Mouse (Mus musculus) erythroblast, embryonic 14.5 days (primary cell): Measurements from ENCODE around the gene Klk1.

Source experiments
- GATA1 ChIP-seq: IDR thresholded peaks from 2 replicates; pipeline ENCODE4 v1.6.1; 2012; ENCODE audit warnings: low read length, inconsistent platforms, mixed read lengths
- TAL1 ChIP-seq: IDR thresholded peaks from 3 replicates; pipeline ENCODE4 v1.6.1; 2012; ENCODE audit warnings: low read length, inconsistent platforms, mixed read lengths

DNA sequence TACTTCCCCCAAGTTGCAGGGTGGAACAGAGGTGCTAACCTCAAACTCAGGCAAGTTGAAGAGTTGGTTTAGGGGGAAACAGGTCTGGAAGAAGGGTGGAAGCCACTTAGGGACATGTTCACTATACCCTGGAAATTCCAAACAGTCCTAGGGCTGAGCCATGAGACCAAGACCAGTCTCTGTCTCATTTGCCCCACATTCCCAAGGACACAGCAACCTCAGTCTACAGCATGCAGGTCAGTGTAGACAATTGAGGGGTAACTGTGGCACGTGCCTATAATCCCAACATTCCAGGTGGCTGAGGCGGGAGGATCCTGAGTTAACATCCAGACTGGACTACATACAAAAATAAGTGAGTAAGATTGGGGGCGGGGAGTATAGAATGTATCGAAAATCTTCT lies 24.1 kb downstream of the Klk1 start:
- TF ChIP-seq GATA1 (no peak), TAL1 (no peak)
